Comparison of ENCODE assay signal across 8 mouse cellular contexts in the genomic region with DNA sequence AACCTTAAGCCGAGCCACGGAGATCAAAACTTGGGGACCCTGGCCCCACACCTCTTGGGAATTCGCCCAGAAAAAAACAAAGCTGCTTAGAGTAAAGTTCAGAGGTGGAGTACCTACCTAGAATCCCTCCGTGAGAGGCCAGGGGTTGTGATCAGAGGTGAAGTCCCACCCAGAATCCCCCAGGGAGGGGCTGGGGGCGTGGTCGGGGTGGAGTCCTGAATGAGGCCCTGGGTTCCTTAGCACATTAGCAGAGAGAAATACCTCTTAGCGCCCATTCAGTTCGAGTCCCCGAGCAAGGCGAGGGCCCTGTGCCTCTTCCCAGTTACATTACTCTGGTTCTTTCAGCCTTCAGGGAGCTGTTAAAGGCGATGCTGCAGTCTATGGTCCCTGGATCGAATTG. TPM values are rescaled to one million over a fixed set of nuclear protein-coding genes. Genes with fewer than 3 reads are reported as not detected.
DNase-seq lines count a peak whose midpoint lies in the region; ATAC-seq lines count a peak whose summit lies in the region.

No protein-coding gene starts in this region.

- H3K36me3 ChIP-seq in heart, embryonic 15.5 days, result peaks cover 16% of the 10 kb centered on the region
- H3K36me3 ChIP-seq in limb, embryonic 12.5 days, result peaks cover 24% of the 10 kb centered on the region

- WGBS in heart, embryonic 15.5 days, result 12% methylated on average over 12 of the region's 12 CpGs
- 6% methylated on average over 12 of the region's 12 CpGs for WGBS in limb, embryonic 12.5 days

- peaks cover 49% of the 10 kb centered on the region for H3K4me1 ChIP-seq in heart, embryonic 15.5 days (replicated peaks)
- peaks cover 49% of the 10 kb centered on the region for H3K4me1 ChIP-seq in limb, embryonic 12.5 days (replicated peaks)

- H3K27me3 ChIP-seq in heart, embryonic 15.5 days, result peaks cover 6% of the 10 kb centered on the region; the same call in 1 of the 2 replicates
- H3K27me3 ChIP-seq in limb, embryonic 12.5 days, result peaks cover 13% of the 10 kb centered on the region; the same call in 1 of the 2 replicates

- H3K4me2 ChIP-seq in heart, embryonic 15.5 days, result peak overlapping the region; percentile 40
- 0 out of 2 replicates have a peak overlapping the region, but pooled peaks have one; percentile 6 for H3K4me2 ChIP-seq in limb, embryonic 12.5 days

- intact Hi-C loops in heart, postnatal 36 days (cut with DNase I), result no loop called here
- intact Hi-C loops in left cerebral cortex, postnatal 14 days (cut with DNase I), result no loop called here

- no peaks in the 10 kb centered on the region for H3K9me3 ChIP-seq in heart, embryonic 15.5 days (replicated peaks)
- no peaks in the 10 kb centered on the region for H3K9me3 ChIP-seq in limb, embryonic 12.5 days

- peak overlapping the region; percentile 38; the same call in 1 of the 2 replicates for H3K9ac ChIP-seq in heart, embryonic 15.5 days
- no peak overlapping the region for H3K9ac ChIP-seq in limb, embryonic 12.5 days (replicated peaks)

- ATAC-seq in heart, embryonic 15.5 days (replicated peaks; ENCODE audit: insufficient number of reproducible peaks, insufficient read depth, low FRiP score, low read depth), result 0 out of 2 replicates have a peak, but pooled peaks have one; percentile 38
- no peak for ATAC-seq in limb, embryonic 12.5 days (ENCODE audit: insufficient number of reproducible peaks, insufficient read depth, low FRiP score, low TSS enrichment, low read depth)

- no peak for DNase-seq in heart, postnatal 36 days
- peak; percentile 36 for DNase-seq in B cell, adult 2 months
- DNase-seq in c-Kit-positive CD71-positive TER-119-negative erythroid progenitor cells, embryonic 14.5 days (ENCODE audit: low read depth), result peak; percentile 35
- no peak for DNase-seq in left cerebral cortex, postnatal 14 days (ENCODE audit: low spot score in 2 of 2)
- DNase-seq in right cerebral cortex, postnatal 36 days (ENCODE audit: low spot score in 2 of 2), result no peak
- DNase-seq in layer of hippocampus, postnatal 36 days, result no peak

- H3K4me3 ChIP-seq in heart, embryonic 15.5 days, result 0 out of 2 replicates have a peak overlapping the region, but pooled peaks have one; percentile 7
- H3K4me3 ChIP-seq in limb, embryonic 12.5 days (replicated peaks), result no peak overlapping the region

- peak overlapping the region; percentile 81 for H3K27ac ChIP-seq in heart, embryonic 15.5 days
- H3K27ac ChIP-seq in limb, embryonic 12.5 days, result peak overlapping the region; percentile 79

RNA-seq across cellular contexts. Expression of a gene that starts 9.8 kb away (rescaled TPM):
- polyA plus RNA-seq in heart, embryonic 15.5 days (2015; fragmentation: Nextera tagmentation; extraction: Ambion mirVana), result 11.6 and 16.5 TPM in 2 replicates
- 1 to 10 TPM; 3.1 to 4.9 TPM for total RNA-seq in heart, postnatal 36 days (2021)
- 16.5 and 23.1 TPM in 2 replicates for polyA plus RNA-seq in limb, embryonic 12.5 days (2016; fragmentation: Nextera tagmentation; extraction: Ambion mirVana)
- total RNA-seq in left cerebral cortex, postnatal 14 days (2021), result 1 to 10 TPM; 7.8 to 8.0 TPM
- 10 to 100 TPM; 10.4 to 14.2 TPM for total RNA-seq in layer of hippocampus, postnatal 36 days (2021)

RNA-seq across cellular contexts. Expression of a gene that starts 10.1 kb away (rescaled TPM):
- polyA plus RNA-seq in heart, embryonic 15.5 days (2015; fragmentation: Nextera tagmentation; extraction: Ambion mirVana), result 912 and 1,025 TPM in 2 replicates
- 100 to 1,000 TPM; 847 to 875 TPM for total RNA-seq in heart, postnatal 36 days (2021)
- polyA plus RNA-seq in limb, embryonic 12.5 days (2016; fragmentation: Nextera tagmentation; extraction: Ambion mirVana), result 410 and 419 TPM in 2 replicates
- total RNA-seq in left cerebral cortex, postnatal 14 days (2021), result 100 to 1,000 TPM; 227 to 229 TPM
- 100 to 1,000 TPM; 213 to 221 TPM for total RNA-seq in layer of hippocampus, postnatal 36 days (2021)

RNA-seq across cellular contexts. Expression of a gene that starts 29.7 kb away (rescaled TPM):
- polyA plus RNA-seq in heart, embryonic 15.5 days (2015; fragmentation: Nextera tagmentation; extraction: Ambion mirVana), result 19.8 and 25.7 TPM in 2 replicates
- total RNA-seq in heart, postnatal 36 days (2021), result 10 to 100 TPM; 27.5 to 29.4 TPM
- polyA plus RNA-seq in limb, embryonic 12.5 days (2016; fragmentation: Nextera tagmentation; extraction: Ambion mirVana), result 18.9 and 19.6 TPM in 2 replicates
- 1 to 10 TPM; 2.6 to 4.5 TPM for total RNA-seq in left cerebral cortex, postnatal 14 days (2021)
- total RNA-seq in layer of hippocampus, postnatal 36 days (2021), result 1 to 10 TPM; 2.8 to 3.9 TPM

RNA-seq across cellular contexts. Expression of a gene that starts 36.9 kb away (rescaled TPM):
- polyA plus RNA-seq in heart, embryonic 15.5 days (2015; fragmentation: Nextera tagmentation; extraction: Ambion mirVana), result 28.3 and 37.6 TPM in 2 replicates
- total RNA-seq in heart, postnatal 36 days (2021), result 10 to 100 TPM; 18.8 to 20.3 TPM
- polyA plus RNA-seq in limb, embryonic 12.5 days (2016; fragmentation: Nextera tagmentation; extraction: Ambion mirVana), result 42.0 and 46.7 TPM in 2 replicates
- 10 to 100 TPM; 66.2 to 75.0 TPM for total RNA-seq in left cerebral cortex, postnatal 14 days (2021)
- 10 to 100 TPM; 68.6 to 71.1 TPM for total RNA-seq in layer of hippocampus, postnatal 36 days (2021)

RNA-seq across cellular contexts. Expression of a gene that starts 42.4 kb away (rescaled TPM):
- polyA plus RNA-seq in heart, embryonic 15.5 days (2015; fragmentation: Nextera tagmentation; extraction: Ambion mirVana), result 0.92 and 1.1 TPM in 2 replicates
- total RNA-seq in heart, postnatal 36 days (2021), result under 1 TPM in 1 of 2 experiments, not detected in 1; 0.58 TPM
- 0.69 and 1.3 TPM in 2 replicates for polyA plus RNA-seq in limb, embryonic 12.5 days (2016; fragmentation: Nextera tagmentation; extraction: Ambion mirVana)
- under 1 TPM; 0.51 to 0.94 TPM for total RNA-seq in left cerebral cortex, postnatal 14 days (2021)
- total RNA-seq in layer of hippocampus, postnatal 36 days (2021), result 1 to 10 TPM; 1.4 to 1.5 TPM

Comparison
In these comparisons a context has a peak if more than half of its experiments do, and no peak if none do; other contexts are left out.
1. DNase-seq: peak in B cell, adult 2 months (2 of 2) and c-Kit-positive CD71-positive TER-119-negative erythroid progenitor cells, embryonic 14.5 days (single experiment); none in heart, postnatal 36 days (0 of 2), left cerebral cortex, postnatal 14 days (0 of 2), right cerebral cortex, postnatal 36 days (0 of 2) and layer of hippocampus, postnatal 36 days (0 of 2).
2. RNA of a gene that starts 29.7 kb away (total RNA-seq): 27.5 to 29.4 TPM in heart, postnatal 36 days; 2.6 to 4.5 TPM in left cerebral cortex, postnatal 14 days and 2.8 to 3.9 TPM in layer of hippocampus, postnatal 36 days; every median in the first group is over 4 times any median in the second.